Mouse (Mus musculus): ENCODE data around the gene Lrba. TPM values are rescaled to one million over a fixed set of nuclear protein-coding genes. Genes with fewer than 3 reads are reported as not detected.

Gene Lrba
- polyA plus RNA-seq, 1 experiment from 2014 or later: 4.2 TPM

DNA sequence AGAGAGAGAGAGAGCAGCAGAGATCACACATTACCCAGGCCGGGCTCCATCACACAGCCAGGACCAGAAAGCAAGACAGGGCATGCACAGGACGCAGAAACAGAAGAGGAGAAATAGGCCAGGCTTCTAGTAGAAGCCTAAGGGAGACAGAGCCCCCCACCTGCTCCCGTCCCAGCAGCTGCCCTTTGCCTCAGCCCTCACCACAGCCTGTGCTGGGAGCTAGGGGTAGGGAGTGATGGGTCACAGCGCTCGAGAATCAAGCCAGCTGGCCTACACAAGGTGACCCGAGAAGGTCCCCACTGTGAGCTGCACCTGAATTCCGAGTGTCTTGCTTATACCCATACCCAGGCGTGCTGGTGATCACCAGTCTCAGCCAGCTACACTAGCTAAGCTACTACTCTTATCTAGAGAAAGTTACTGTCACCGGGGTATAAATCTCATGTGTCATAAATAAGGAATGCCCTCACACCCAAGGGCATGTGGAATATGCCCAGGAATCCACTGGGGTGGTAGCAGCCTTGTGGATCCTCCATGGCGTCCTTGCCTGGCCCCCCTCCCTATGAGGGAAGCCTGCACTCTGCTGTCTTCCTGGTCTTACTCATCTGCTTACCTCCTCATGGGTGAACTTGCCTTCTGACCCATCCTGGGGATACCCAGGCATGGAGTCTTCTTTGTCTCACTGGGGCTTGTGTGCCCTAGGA, 563.1 kb downstream of the Lrba start:
- peak overlapping the region; percentile 35 for H3K4me2 ChIP-seq (ENCODE audit: low read length)
- ATAC-seq (ENCODE audit: insufficient number of reproducible peaks, insufficient read depth, low FRiP score, low read depth): peak; percentile 22; the same call in 1 of the 2 replicates

DNA sequence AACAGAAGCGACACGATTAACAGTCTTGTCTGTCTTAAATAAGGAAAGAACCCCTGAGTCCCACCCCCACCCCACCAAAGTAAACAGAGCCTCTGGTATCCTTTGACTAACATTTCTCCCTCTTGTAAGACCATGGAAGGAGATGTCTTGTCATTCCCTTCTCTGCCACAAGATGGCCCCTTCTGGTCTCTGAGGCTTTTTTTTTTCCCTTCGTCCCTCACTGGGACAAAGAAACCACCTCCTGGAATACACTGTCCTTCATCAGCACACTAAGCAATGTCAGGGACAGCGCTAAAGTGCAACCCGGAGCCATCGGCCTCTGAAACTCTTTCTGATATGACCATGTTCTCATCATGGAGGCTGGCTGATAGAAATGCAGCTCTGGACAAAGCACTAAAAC, 564.2 kb downstream of the Lrba start:
- peaks cover 28 to 35% of the 10 kb centered on the region in 2 experiments for H3K4me1 ChIP-seq (ENCODE audit: control insufficient read depth in 2 of 2, insufficient read depth in 2 of 2, low read length in 2 of 2)
- 0 out of 4 replicates have a peak overlapping the region, but pooled peaks of 1 of the 2 experiments have one; percentile 4 for H3K27ac ChIP-seq (replicated peaks in 1 of 2; ENCODE audit: control insufficient read depth in 1 of 2, insufficient read depth in 1 of 2, low read depth in 2 of 2, low read length in 2 of 2)
- ATAC-seq (ENCODE audit: insufficient number of reproducible peaks, insufficient read depth, low FRiP score, low read depth): no peak
- 28% methylated on average over 6 of the region's 6 CpGs for WGBS
- no peaks in the 10 kb centered on the region for H3K36me3 ChIP-seq (ENCODE audit: control insufficient read depth, insufficient read depth, low read length)
- H3K27me3 ChIP-seq (ENCODE audit: control insufficient read depth, insufficient read depth, low read length): no peaks in the 10 kb centered on the region
- no peak overlapping the region for H3K4me2 ChIP-seq (ENCODE audit: low read length)
- H3K4me3 ChIP-seq (ENCODE audit: control insufficient read depth in 1 of 2, insufficient read depth in 1 of 2, low read depth in 1 of 2, low read length in 2 of 2): no peak overlapping the region
- H3K9ac ChIP-seq (ENCODE audit: low read length): no peak overlapping the region
- no peaks in the 10 kb centered on the region for H3K9me3 ChIP-seq (ENCODE audit: control insufficient read depth, low read length)

More for the DNA sequence above, 563.1 kb downstream of the Lrba start:
- peak overlapping the region; percentile 58 to 78 for H3K27ac ChIP-seq (replicated peaks in 1 of 2; ENCODE audit: control insufficient read depth in 1 of 2, insufficient read depth in 1 of 2, low read depth in 2 of 2, low read length in 2 of 2)
- H3K36me3 ChIP-seq (ENCODE audit: control insufficient read depth, insufficient read depth, low read length): no peaks in the 10 kb centered on the region
- H3K9me3 ChIP-seq (ENCODE audit: control insufficient read depth, low read length): no peaks in the 10 kb centered on the region
- H3K4me3 ChIP-seq (ENCODE audit: control insufficient read depth in 1 of 2, insufficient read depth in 1 of 2, low read depth in 1 of 2, low read length in 2 of 2): no peak overlapping the region
- peaks cover 24 to 31% of the 10 kb centered on the region in 2 experiments for H3K4me1 ChIP-seq (ENCODE audit: control insufficient read depth in 2 of 2, insufficient read depth in 2 of 2, low read length in 2 of 2)
- 55% methylated on average over 10 of the region's 10 CpGs for WGBS
- no peaks in the 10 kb centered on the region for H3K27me3 ChIP-seq (ENCODE audit: control insufficient read depth, insufficient read depth, low read length)
- peak overlapping the region; percentile 38; the same call in 1 of the 2 replicates for H3K9ac ChIP-seq (ENCODE audit: low read length)

DNA sequence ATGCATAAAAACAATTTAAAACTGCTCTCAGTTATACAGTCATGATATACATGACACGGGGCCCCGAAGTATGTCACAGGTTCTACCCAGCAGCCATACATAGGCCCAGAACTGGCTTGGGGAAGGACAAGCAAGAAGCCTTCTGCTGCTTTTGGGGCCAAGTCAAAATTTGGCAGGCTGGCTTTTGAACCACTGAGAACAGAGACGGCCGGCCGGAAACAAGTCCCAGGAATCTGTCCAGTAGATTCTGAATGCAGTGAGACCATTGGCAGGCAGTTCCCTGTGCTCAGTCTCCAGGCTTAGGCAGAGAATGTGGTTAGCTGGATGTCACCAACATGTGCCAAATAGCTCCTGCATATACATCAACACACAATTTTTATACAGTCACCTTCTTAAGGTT, 565.3 kb downstream of the Lrba start:
- Histone ChIP-seq H3K36me3 (ENCODE audit: control insufficient read depth, insufficient read depth, low read length) (no peaks in the 10 kb centered on the region), H3K9ac (ENCODE audit: low read length) (no peak overlapping the region), H3K4me3 (ENCODE audit: control insufficient read depth in 1 of 2, insufficient read depth in 1 of 2, low read depth in 1 of 2, low read length in 2 of 2) (no peak overlapping the region), H3K27me3 (ENCODE audit: control insufficient read depth, insufficient read depth, low read length) (no peaks in the 10 kb centered on the region), H3K4me2 (ENCODE audit: low read length) (no peak overlapping the region), H3K27ac (replicated peaks in 1 of 2; ENCODE audit: control insufficient read depth in 1 of 2, insufficient read depth in 1 of 2, low read depth in 2 of 2, low read length in 2 of 2) (no peak overlapping the region), H3K9me3 (ENCODE audit: control insufficient read depth, low read length) (no peaks in the 10 kb centered on the region), H3K4me1 (ENCODE audit: control insufficient read depth in 2 of 2, insufficient read depth in 2 of 2, low read length in 2 of 2) (peaks cover 29 to 37% of the 10 kb centered on the region in 2 experiments)
- WGBS: 78% methylated on average over 5 of the region's 5 CpGs
- no peak for ATAC-seq (ENCODE audit: insufficient number of reproducible peaks, insufficient read depth, low FRiP score, low read depth)

DNA sequence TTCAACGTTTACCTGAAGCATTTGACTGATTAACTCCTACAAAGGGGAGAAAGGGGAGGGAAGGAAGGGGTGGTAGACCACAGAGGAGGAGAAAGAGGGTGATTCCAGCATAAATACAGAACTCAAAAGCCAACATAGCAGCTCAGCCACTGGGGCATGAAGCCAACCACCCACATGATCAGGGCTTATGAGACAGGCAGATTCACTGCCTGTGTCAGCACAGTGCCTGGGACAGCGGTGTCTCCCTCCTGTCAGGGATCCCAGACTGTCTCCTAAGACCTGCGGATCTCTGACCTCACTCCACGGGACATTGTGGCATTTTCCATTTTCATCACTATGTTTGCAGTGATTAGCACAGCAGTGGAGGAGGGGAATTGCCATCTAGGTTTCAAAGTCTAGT, 568.8 kb downstream of the Lrba start:
- Histone ChIP-seq H3K9me3 (ENCODE audit: control insufficient read depth, low read length) (no peaks in the 10 kb centered on the region), H3K4me2 (ENCODE audit: low read length) (no peak overlapping the region), H3K36me3 (ENCODE audit: control insufficient read depth, insufficient read depth, low read length) (no peaks in the 10 kb centered on the region), H3K4me3 (ENCODE audit: control insufficient read depth in 1 of 2, insufficient read depth in 1 of 2, low read depth in 1 of 2, low read length in 2 of 2) (no peak overlapping the region), H3K27me3 (ENCODE audit: control insufficient read depth, insufficient read depth, low read length) (no peaks in the 10 kb centered on the region), H3K9ac (ENCODE audit: low read length) (no peak overlapping the region), H3K4me1 (ENCODE audit: control insufficient read depth in 2 of 2, insufficient read depth in 2 of 2, low read length in 2 of 2) (peaks cover 11 to 18% of the 10 kb centered on the region in 2 experiments; a peak in 3 of 4 replicates), H3K27ac (replicated peaks in 1 of 2; ENCODE audit: control insufficient read depth in 1 of 2, insufficient read depth in 1 of 2, low read depth in 2 of 2, low read length in 2 of 2) (peak overlapping the region in 1 of 2 experiments; percentile 49; a peak in 3 of 4 replicates)
- peak; percentile 41; the same call in 1 of the 2 replicates for ATAC-seq (ENCODE audit: insufficient number of reproducible peaks, insufficient read depth, low FRiP score, low read depth)
- 63% methylated on average over 4 of the region's 4 CpGs for WGBS

DNA sequence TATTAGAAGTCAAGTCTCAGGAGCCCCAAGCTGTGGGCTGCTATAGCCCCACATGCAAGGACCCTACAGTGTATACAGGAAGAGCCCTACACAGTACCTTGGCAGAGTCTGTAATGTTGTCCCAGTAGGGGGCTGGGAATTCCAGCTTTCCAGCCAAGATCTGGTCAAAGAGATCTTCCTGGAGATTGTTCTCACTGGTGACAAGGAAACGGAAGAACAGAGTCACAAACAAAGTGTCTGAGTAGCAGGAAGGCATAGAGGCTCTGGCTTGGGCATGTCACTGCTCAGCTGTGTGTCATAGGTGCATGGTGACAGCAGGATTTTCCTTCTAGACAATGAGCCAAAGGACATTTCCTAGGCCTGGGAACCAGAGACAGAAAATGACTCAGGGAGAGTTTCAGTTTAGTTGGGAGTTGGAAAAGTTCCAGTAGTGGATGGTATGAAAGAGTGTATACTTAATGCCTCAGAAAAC, 569.3 kb downstream of the Lrba start:
- Histone ChIP-seq H3K4me2 (ENCODE audit: low read length) (no peak overlapping the region), H3K9me3 (ENCODE audit: control insufficient read depth, low read length) (no peaks in the 10 kb centered on the region), H3K9ac (ENCODE audit: low read length) (no peak overlapping the region), H3K27ac (replicated peaks in 1 of 2; ENCODE audit: control insufficient read depth in 1 of 2, insufficient read depth in 1 of 2, low read depth in 2 of 2, low read length in 2 of 2) (peak overlapping the region in 1 of 2 experiments; percentile 49; a peak in 3 of 4 replicates), H3K36me3 (ENCODE audit: control insufficient read depth, insufficient read depth, low read length) (no peaks in the 10 kb centered on the region), H3K27me3 (ENCODE audit: control insufficient read depth, insufficient read depth, low read length) (no peaks in the 10 kb centered on the region), H3K4me1 (ENCODE audit: control insufficient read depth in 2 of 2, insufficient read depth in 2 of 2, low read length in 2 of 2) (peaks cover 11 to 18% of the 10 kb centered on the region in 2 experiments; a peak in 3 of 4 replicates), H3K4me3 (ENCODE audit: control insufficient read depth in 1 of 2, insufficient read depth in 1 of 2, low read depth in 1 of 2, low read length in 2 of 2) (no peak overlapping the region)
- peak; percentile 63; the same call in 1 of the 2 replicates for ATAC-seq (ENCODE audit: insufficient number of reproducible peaks, insufficient read depth, low FRiP score, low read depth)
- 29% methylated on average over 1 of the region's 1 CpGs for WGBS

DNA sequence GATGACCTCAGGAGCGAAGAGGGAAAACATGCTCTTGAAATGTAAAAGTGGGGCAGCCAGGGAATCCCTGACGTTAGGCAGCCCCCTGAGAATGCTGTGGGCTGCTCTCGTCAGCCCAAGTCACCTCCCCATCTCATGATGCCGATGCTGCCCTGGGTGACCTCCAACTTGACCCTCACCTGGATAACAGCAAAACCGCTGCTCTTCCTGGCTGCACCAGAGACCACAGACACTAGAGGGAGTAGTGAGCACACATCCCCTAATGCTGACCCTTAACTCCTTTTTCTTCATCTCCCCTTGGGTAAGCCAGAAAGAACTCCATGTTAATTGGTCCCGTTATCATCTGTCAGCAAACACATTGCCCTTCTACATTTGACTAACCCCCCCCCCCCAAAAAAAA, 572.2 kb downstream of the Lrba start:
- H3K36me3 ChIP-seq (ENCODE audit: control insufficient read depth, insufficient read depth, low read length): no peaks in the 10 kb centered on the region
- H3K4me2 ChIP-seq (ENCODE audit: low read length): no peak overlapping the region
- WGBS: 26% methylated on average over 6 of the region's 6 CpGs
- peaks cover 8 to 10% of the 10 kb centered on the region in 2 experiments; a peak in 2 of 4 replicates for H3K4me1 ChIP-seq (ENCODE audit: control insufficient read depth in 2 of 2, insufficient read depth in 2 of 2, low read length in 2 of 2)
- no peak for ATAC-seq (ENCODE audit: insufficient number of reproducible peaks, insufficient read depth, low FRiP score, low read depth)
- no peak overlapping the region for H3K4me3 ChIP-seq (ENCODE audit: control insufficient read depth in 1 of 2, insufficient read depth in 1 of 2, low read depth in 1 of 2, low read length in 2 of 2)
- H3K9ac ChIP-seq (ENCODE audit: low read length): no peak overlapping the region
- H3K27me3 ChIP-seq (ENCODE audit: control insufficient read depth, insufficient read depth, low read length): no peaks in the 10 kb centered on the region
- no peak overlapping the region for H3K27ac ChIP-seq (replicated peaks in 1 of 2; ENCODE audit: control insufficient read depth in 1 of 2, insufficient read depth in 1 of 2, low read depth in 2 of 2, low read length in 2 of 2)
- no peaks in the 10 kb centered on the region for H3K9me3 ChIP-seq (ENCODE audit: control insufficient read depth, low read length)

DNA sequence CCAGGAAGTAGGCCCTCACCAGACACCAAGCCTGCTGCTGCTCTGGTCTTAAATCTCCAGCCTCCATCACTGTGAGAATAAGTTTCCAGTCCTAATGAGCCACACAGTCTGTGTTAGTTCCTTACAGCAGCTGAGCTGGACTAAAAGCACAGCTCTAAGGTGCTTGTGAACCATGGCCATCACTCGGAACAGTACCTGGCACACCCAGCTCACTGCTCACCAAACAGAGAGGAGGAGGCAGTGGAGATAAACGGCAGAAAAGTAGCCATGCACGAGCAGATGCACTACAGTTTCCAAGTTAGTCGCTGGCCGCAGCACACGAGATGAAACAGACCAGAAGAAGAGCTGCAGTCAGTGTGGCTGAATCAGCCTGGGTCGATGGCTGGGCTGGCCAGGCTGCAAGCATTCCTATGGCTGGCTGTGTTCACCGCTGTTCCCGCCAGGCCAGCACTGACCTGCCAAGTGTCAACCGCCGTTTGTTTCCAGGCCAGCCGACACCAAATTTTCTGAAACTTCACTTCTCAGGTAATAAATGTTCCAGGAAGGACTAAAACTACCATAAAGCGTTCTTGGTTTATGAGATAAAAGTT, 573.5 kb downstream of the Lrba start:
- no peak overlapping the region for H3K4me2 ChIP-seq (ENCODE audit: low read length)
- no peaks in the 10 kb centered on the region for H3K27me3 ChIP-seq (ENCODE audit: control insufficient read depth, insufficient read depth, low read length)
- WGBS: 65% methylated on average over 13 of the region's 13 CpGs
- no peaks in the 10 kb centered on the region for H3K9me3 ChIP-seq (ENCODE audit: control insufficient read depth, low read length)
- no peak overlapping the region for H3K9ac ChIP-seq (ENCODE audit: low read length)
- no peaks in the 10 kb centered on the region for H3K36me3 ChIP-seq (ENCODE audit: control insufficient read depth, insufficient read depth, low read length)
- H3K27ac ChIP-seq (replicated peaks in 1 of 2; ENCODE audit: control insufficient read depth in 1 of 2, insufficient read depth in 1 of 2, low read depth in 2 of 2, low read length in 2 of 2): no peak overlapping the region
- ATAC-seq (ENCODE audit: insufficient number of reproducible peaks, insufficient read depth, low FRiP score, low read depth): no peak
- no peak overlapping the region for H3K4me3 ChIP-seq (ENCODE audit: control insufficient read depth in 1 of 2, insufficient read depth in 1 of 2, low read depth in 1 of 2, low read length in 2 of 2)
- peaks cover 8 to 10% of the 10 kb centered on the region in 2 experiments; a peak in 2 of 4 replicates for H3K4me1 ChIP-seq (ENCODE audit: control insufficient read depth in 2 of 2, insufficient read depth in 2 of 2, low read length in 2 of 2)
